Mouse (Mus musculus) brain, embryonic 14.5 days (tissue): ENCODE results near the gene Sgms1.

Experiments used
- CTCF ChIP-seq: fragments of 200-500 bp; IDR thresholded peaks from 2 replicates; pipeline ENCODE4 v1.5.1; 2012; ENCODE audit warnings: inconsistent platforms, mild to moderate bottlenecking, moderate library complexity, borderline replicate concordance; ENCODE audit not compliant: insufficient read depth, insufficient read length; ENCODE audit errors: extremely low read depth
- POLR2A ChIP-seq: fragments of 200-500 bp; IDR thresholded peaks from 2 replicates; pipeline ENCODE4 v1.6.1; 2012; ENCODE audit warnings: mild to moderate bottlenecking, inconsistent platforms, borderline replicate concordance; ENCODE audit not compliant: poor library complexity, insufficient read depth, insufficient read length, severe bottlenecking; ENCODE audit errors: extremely low read depth

- TF ChIP-seq POLR2A = no peak
- TF ChIP-seq CTCF = no peak
Observed at GRCm38 (mm10) chr19:32090804-32091203, 298.7 kb downstream of the Sgms1 start.
